Mouse (Mus musculus) B cell, adult (primary cell): ENCODE measurements around the gene Spg11. TPM values are rescaled to one million over a fixed set of nuclear protein-coding genes. Genes with fewer than 3 reads are reported as not detected.

Experiments
- total RNA-seq: library from RNA; stranded (reverse); gene quantifications from 4 replicates; pipeline ENCODE4 v1.2.4, GENCODE M21; 2023; ENCODE audit not compliant: inconsistent age

The Spg11 gene
- total RNA-seq, result 27.8 to 32.9 TPM (median 31.7 TPM) in 4 replicates

DNA sequence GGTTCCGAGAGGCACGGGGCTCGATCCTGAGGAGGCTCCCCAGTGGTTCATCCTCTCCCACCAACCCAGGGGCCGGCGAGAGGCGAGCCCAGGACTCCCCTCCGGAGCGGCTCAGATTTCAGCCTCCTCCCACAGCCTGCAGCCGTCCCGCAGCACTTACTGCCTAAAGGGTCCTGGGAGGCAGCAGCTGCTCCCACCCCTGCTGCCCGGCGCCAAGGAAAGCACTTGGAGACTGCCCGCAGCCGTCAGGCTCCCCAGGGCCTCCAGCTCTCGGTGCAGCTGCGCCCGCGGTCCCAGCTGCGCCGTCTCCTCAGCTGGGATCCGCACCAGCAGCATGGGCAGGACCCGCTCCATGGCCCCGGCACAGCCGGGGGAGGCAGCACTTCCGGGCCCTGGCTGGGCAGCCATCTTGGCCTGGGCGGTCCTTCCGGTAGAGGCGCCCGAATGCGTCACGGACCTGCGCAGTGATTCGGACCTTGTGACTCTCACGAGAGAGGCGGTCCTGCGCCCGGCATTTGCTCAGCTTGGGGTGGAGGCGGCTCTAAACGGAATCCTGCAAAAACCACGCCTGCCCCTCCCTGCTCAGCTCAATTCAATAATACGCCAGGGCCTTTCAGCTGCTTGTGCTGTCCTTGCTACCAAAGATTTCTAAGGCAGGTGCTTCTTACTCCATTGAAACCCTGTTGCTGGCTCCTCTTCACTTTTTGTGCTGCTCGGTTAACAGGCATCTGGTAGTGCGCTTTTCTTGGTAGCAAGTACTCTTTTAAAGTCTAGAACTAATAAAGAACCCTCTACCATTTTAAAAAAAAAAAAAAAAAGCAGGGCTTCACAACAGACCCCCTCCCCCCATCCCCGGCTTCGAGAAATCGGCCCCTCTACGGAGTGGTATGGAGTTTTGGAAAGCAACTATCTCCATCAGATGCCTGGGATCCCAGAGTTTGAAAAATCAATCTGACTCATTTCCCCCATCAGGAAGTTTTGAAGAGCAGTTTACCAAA, at the start of gene Spg11:
Gene Spg11, minus strand, starts transcription at position 426 of the 998 bp plus-strand sequence.

DNA sequence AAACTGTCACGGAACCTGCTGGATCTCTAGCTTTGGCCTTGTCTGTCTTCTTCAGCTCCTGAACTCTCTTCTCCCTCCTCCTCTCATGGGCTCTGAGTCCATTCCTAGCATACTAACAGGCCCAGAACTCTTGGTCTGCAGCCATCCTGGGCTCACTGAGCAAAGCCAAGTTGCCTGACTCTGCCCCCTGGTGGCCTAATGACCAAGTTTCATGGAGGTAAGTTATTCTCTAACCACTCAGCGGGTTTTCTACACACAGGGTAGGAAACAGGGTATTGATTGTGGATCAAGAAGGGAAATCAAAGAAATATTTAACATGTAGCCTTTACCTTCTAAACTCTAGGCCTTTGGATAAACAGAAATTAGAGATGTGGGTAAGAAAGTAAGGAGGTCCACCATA, 42.5 kb upstream of the Spg11 start, which contains the start of gene Trim69:
Gene Trim69, plus strand, starts transcription at position 21 of the 400 bp plus-strand sequence.

DNA sequence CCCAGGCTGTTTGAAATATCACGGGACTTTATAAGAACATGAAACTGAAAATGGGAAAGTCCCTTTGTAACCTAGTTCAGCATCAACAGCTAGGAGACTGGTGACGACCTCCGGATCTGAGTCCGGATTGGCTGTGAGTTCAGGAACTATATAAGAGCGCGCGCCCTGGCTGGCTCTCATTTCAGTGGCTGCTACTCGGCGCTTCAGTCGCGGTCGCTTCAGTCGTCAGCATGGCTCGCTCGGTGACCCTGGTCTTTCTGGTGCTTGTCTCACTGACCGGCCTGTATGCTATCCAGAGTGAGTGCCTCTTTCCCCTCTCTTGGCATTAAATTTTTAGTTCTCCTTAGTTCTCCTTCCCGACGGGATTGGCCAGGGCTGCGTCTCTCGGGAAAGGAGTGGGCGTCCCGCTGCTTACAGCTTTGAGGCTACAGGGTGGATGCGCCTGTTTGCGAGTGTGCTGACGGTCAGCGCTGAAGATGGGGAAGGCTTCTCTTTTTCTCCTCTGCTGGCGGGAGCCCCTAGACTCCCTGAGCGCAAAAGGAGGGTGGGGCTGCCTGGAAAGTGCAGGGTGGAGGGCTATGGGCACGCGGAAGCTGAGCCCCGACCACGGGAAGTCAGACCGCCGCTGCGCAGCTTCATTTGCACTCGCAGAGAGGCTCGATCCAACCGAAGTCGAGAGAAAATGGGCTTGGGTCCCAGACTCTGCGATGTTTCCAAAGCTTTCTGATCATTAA, 29.5 kb upstream of the Spg11 start, which contains the start of gene B2m:
Gene B2m, plus strand, starts transcription at position 179 of the 734 bp plus-strand sequence.

DNA sequence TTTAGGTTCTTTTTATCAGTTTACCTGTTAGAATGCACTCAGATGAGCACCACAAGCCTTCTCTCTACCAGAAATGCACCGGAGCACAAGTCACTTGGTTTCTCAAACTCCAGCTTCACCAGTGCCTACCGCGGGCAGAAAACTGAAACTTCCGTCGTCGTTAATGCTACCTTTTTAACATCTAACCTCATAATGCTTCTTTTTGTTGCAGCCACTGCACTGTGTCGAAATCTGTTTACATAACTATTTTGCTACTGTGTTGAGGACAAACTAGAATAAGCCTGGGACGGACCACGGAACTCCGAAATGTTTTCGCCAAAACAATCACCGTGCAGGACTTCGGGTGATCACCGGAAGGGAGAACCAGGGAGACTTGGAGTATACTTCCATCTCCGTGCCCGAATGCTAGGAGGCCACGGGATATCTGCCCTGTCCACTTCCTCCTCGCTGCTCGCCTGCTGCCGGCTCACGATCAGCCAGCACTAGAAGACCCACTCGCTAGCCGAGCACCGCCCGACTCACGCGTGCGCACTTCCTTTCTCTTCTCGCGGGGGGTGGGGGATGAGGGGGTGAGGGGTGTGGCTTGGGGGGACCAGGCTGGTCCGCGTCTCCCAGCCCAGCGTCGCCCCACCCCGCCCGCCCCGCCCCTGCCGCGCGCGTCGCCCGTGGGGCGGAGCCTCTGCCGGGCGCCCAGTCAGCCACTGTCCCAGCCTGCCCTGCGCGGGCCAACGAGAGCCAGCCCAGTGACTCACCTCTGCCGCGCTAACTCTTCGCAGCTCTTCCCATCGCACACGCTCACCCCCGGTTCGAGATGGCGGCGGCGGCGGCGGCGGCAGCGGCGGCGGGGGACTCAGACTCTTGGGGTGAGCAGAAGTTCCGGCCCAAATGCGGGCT, 90.1 kb downstream of the Spg11 start, which contains the start of gene Eif3j1:
Gene Eif3j1, plus strand, starts transcription at position 685 of the 894 bp plus-strand sequence.

Other genes starting within 250 kb of the Spg11 start
- gene Ctdspl2, start 162.4 kb downstream of the Spg11 start, total RNA-seq, result 37.8 to 43.2 TPM (median 42.4 TPM) in 4 replicates
- not detected in 4 replicates for gene Mageb3, start 162.3 kb downstream of the Spg11 start, total RNA-seq
- 35.7 to 41.9 TPM (median 38.1 TPM) in 4 replicates for gene Eif3j1, start 89.8 kb downstream of the Spg11 start, total RNA-seq
- 1,673 to 1,804 TPM (median 1,715 TPM) in 4 replicates for gene B2m, start 29.3 kb upstream of the Spg11 start, total RNA-seq
- gene Trim69, start 42.3 kb upstream of the Spg11 start, total RNA-seq, result 0.61 to 1.5 TPM (median 0.87 TPM) in 4 replicates
- not detected in 4 replicates for gene Patl2, start 67.8 kb upstream of the Spg11 start, total RNA-seq
- gene Terb2, start 67.9 kb upstream of the Spg11 start, total RNA-seq, result not detected in 4 replicates
- gene Sord, start 116.4 kb upstream of the Spg11 start, total RNA-seq, result 5.5 to 8.5 TPM (median 6.1 TPM) in 4 replicates
- gene Duox2, start 180.1 kb upstream of the Spg11 start, total RNA-seq, result not detected in 4 replicates
- gene Duoxa2, start 180.5 kb upstream of the Spg11 start, total RNA-seq, result not detected in 4 replicates
- gene Duoxa1, start 195.3 kb upstream of the Spg11 start, total RNA-seq, result not detected in 4 replicates
- gene Duox1, start 197.3 kb upstream of the Spg11 start, total RNA-seq, result not detected in 4 replicates